Mouse (Mus musculus): ENCODE data around the gene Cog5. TPM values are rescaled to one million over a fixed set of nuclear protein-coding genes. Genes with fewer than 3 reads are reported as not detected.

The Cog5 gene
- total RNA-seq, 2 experiments from 2014 or later, result 64.4 to 64.6 TPM

GRCm38 (mm10) chr12:31819096-31819495 lies 164.4 kb downstream of the Cog5 start:
- no peak for DNase-seq (ENCODE audit: low spot score in 2 of 2)

- no peak for DNase-seq (ENCODE audit: low spot score in 2 of 2)
Observed at GRCm38 (mm10) chr12:31819520-31819919, 164.9 kb downstream of the Cog5 start.

GRCm38 (mm10) chr12:31823671-31824070 lies 169.0 kb downstream of the Cog5 start:
- no peak for DNase-seq (ENCODE audit: low spot score in 2 of 2)

- DNase-seq (ENCODE audit: low spot score in 2 of 2), result no peak
Observed at GRCm38 (mm10) chr12:31824831-31825230, 170.2 kb downstream of the Cog5 start.

GRCm38 (mm10) chr12:31825821-31826220 lies 171.2 kb downstream of the Cog5 start:
- no peak for DNase-seq (ENCODE audit: low spot score in 2 of 2)

- DNase-seq (ENCODE audit: low spot score in 2 of 2), result no peak
Observed at GRCm38 (mm10) chr12:31826476-31826875, 171.8 kb downstream of the Cog5 start.

- no peak for DNase-seq (ENCODE audit: low spot score in 2 of 2)
Observed at GRCm38 (mm10) chr12:31835480-31835879, 180.8 kb downstream of the Cog5 start.

- DNase-seq (ENCODE audit: low spot score in 2 of 2), result no peak
Observed at GRCm38 (mm10) chr12:31836211-31836610, 181.5 kb downstream of the Cog5 start.

- DNase-seq (ENCODE audit: low spot score in 2 of 2), result no peak
Observed at GRCm38 (mm10) chr12:31838521-31838920, 183.9 kb downstream of the Cog5 start.

- DNase-seq (ENCODE audit: low spot score in 2 of 2), result no peak
Observed at GRCm38 (mm10) chr12:31839249-31839648, 184.6 kb downstream of the Cog5 start.

GRCm38 (mm10) chr12:31846077-31846476 lies 191.4 kb downstream of the Cog5 start:
- DNase-seq (ENCODE audit: low spot score in 2 of 2), result no peak

- DNase-seq (ENCODE audit: low spot score in 2 of 2), result peak; percentile 61 to 77
Observed at GRCm38 (mm10) chr12:31848630-31849415, 194.2 kb downstream of the Cog5 start.

GRCm38 (mm10) chr12:31849601-31850000 lies 194.9 kb downstream of the Cog5 start:
- no peak for DNase-seq (ENCODE audit: low spot score in 2 of 2)

GRCm38 (mm10) chr12:31854039-31854438 lies 199.4 kb downstream of the Cog5 start:
- peak in 1 of 2 experiments; percentile 20 for DNase-seq (ENCODE audit: low spot score in 2 of 2)

GRCm38 (mm10) chr12:31854817-31855216 lies 200.1 kb downstream of the Cog5 start:
- DNase-seq (ENCODE audit: low spot score in 2 of 2), result no peak

GRCm38 (mm10) chr12:31857784-31858183 lies 203.1 kb downstream of the Cog5 start:
- DNase-seq (ENCODE audit: low spot score in 2 of 2), result no peak

- DNase-seq (ENCODE audit: low spot score in 2 of 2), result no peak
Observed at GRCm38 (mm10) chr12:31862668-31863538, 208.2 kb downstream of the Cog5 start.

- no peak for DNase-seq (ENCODE audit: low spot score in 2 of 2)
Observed at GRCm38 (mm10) chr12:31876775-31877174, 222.1 kb downstream of the Cog5 start.

- no peak for DNase-seq (ENCODE audit: low spot score in 2 of 2)
Observed at GRCm38 (mm10) chr12:31882736-31883135, 228.1 kb downstream of the Cog5 start.

GRCm38 (mm10) chr12:31884365-31884764 lies 229.7 kb downstream of the Cog5 start:
- DNase-seq (ENCODE audit: low spot score in 2 of 2), result no peak

- no peak for DNase-seq (ENCODE audit: low spot score in 2 of 2)
Observed at GRCm38 (mm10) chr12:31885084-31885483, 230.4 kb downstream of the Cog5 start.
